Mouse (Mus musculus) embryonic facial prominence, embryonic 13.5 days (tissue): ENCODE data around the gene Zfp462. TPM values are rescaled to one million over a fixed set of nuclear protein-coding genes. Genes with fewer than 3 reads are reported as not detected.
A peak's percentile ranks its signal among the peaks of the same experiment; 100 is the strongest.

Experiments
- ATAC-seq: fragments of 200-750 bp; cut with Nextera tagmentation; 2 replicates; pipeline ENCODE4 v1.8.0; 2017; ENCODE audit warnings: low read depth; ENCODE audit not compliant: insufficient number of reproducible peaks, insufficient read depth, low FRiP score, low TSS enrichment
- H3K27ac ChIP-seq: fragments of 300-500 bp; sonication (generic); 2 replicates; pipeline ENCODE4 v1.5.1; 2015; ENCODE audit warnings: moderate library complexity, mild to moderate bottlenecking, inconsistent platforms
- H3K27me3 ChIP-seq: fragments of 300-500 bp; sonication (generic); 2 replicates; pipeline ENCODE4 v1.6.1; 2015; ENCODE audit warnings: mild to moderate bottlenecking, inconsistent platforms
- H3K36me3 ChIP-seq: fragments of 300-500 bp; sonication (generic); 2 replicates; pipeline ENCODE4 v1.6.1; 2015; ENCODE audit warnings: mild to moderate bottlenecking, inconsistent platforms
- H3K4me1 ChIP-seq: fragments of 300-500 bp; sonication (generic); 2 replicates; pipeline ENCODE4 v1.6.1; 2015; ENCODE audit warnings: inconsistent platforms
- H3K4me2 ChIP-seq: fragments of 300-500 bp; sonication (generic); 2 replicates; pipeline ENCODE4 v1.6.1; 2015; ENCODE audit warnings: moderate library complexity, mild to moderate bottlenecking, inconsistent platforms
- H3K4me3 ChIP-seq: fragments of 300-500 bp; sonication (generic); 2 replicates; pipeline ENCODE4 v1.5.1; 2015; ENCODE audit warnings: mild to moderate bottlenecking, inconsistent platforms
- H3K9ac ChIP-seq: fragments of 300-500 bp; sonication (generic); 2 replicates; pipeline ENCODE4 v1.6.1; 2015; ENCODE audit warnings: mild to moderate bottlenecking, inconsistent platforms
- H3K9me3 ChIP-seq: fragments of 300-500 bp; sonication (generic); 2 replicates; pipeline ENCODE4 v1.6.1; 2016; ENCODE audit warnings: inconsistent platforms
- WGBS: fragments of 180-500 bp; shearing (Covaris S2); methylation state at CpG from one replicate; pipeline ENCODE4 v1.1.7; 2015; ENCODE audit warnings: mixed read lengths; 5-methylcytosine and 5-hydroxymethylcytosine counted together
- polyA plus RNA-seq: library from polyadenylated mRNA; unstranded; fragments of >200 nt; fragmentation: Nextera tagmentation; extraction: Ambion mirVana; gene quantifications from 2 replicates; pipeline ENCODE4 v1.2.1, GENCODE M21; 2015

Zfp462 gene
- polyA plus RNA-seq, 1 experiment from 2014 or later, result 9.0 TPM

DNA sequence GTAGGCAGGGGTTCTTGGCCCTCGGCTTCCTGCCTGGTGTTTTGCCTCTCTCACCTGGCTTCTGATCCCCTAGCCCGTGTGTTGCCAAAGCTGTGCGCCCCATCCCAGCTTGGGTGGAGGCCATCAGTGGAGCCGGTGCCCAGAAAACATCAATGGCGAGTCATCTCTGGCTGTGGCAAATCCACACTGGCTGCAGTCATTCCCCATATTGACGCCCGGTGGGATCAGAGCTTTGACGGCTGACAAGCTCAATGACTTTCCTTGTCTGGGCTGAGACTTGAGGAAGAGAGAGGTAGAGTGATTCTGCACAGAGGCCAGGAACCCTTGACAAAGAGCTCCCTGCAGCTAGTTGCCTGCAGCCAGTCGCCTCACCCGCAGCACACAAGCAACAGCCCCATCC is 107.8 kb downstream of the Zfp462 start:
- H3K4me3 ChIP-seq, result no peak overlapping the region
- H3K27me3 ChIP-seq, result no peaks in the 10 kb centered on the region
- H3K4me1 ChIP-seq, result peaks cover 7% of the 10 kb centered on the region
- H3K9me3 ChIP-seq, result no peaks in the 10 kb centered on the region
- no peak overlapping the region for H3K9ac ChIP-seq
- WGBS, result 87% methylated on average over 10 of the region's 10 CpGs
- H3K4me2 ChIP-seq, result no peak overlapping the region
- ATAC-seq, result no peak
- H3K36me3 ChIP-seq, result peaks cover 75% of the 10 kb centered on the region
- H3K27ac ChIP-seq, result no peak overlapping the region

DNA sequence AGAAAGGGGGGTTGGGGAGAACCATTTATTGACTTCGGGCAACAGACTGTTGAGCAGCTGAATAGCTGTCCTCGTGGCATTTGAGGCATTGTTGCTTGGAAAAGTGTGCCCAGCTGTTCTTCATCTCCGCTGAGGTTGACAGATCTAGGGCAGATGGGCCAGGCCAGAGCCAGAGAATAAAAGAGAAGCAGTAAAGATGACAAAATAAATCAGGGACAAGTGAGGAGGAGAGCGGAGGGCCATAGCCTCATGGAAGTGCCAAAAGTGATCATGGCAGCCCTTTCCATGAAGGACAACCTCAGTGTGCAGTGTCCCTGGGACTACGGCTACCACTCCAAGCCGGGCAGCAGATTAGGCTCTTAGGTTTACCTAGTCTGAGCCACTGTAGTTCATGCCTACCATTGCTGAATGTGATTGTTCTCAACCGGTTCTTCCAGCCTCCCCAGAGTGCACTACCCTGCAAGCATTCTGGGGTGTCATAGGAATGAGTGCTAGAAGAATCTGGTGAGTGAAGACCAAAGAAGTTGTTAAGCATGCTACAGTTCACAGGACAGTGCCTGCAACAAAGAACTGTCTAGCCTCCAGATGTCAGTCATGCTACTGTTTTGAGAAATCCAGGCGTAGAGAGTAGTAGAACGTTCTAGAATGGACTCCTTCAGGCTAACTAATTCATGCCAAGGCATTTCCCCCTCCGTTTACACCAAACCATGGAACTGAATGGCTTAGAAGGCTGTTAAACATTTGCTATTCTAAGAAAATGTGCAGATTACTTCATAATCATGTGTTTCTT is 113.0 kb downstream of the Zfp462 start:
- 75% methylated on average over 10 of the region's 10 CpGs for WGBS
- Histone ChIP-seq H3K27me3 (no peaks in the 10 kb centered on the region), H3K36me3 (peaks cover 62% of the 10 kb centered on the region), H3K4me2 (no peak overlapping the region), H3K9me3 (no peaks in the 10 kb centered on the region), H3K9ac (no peak overlapping the region), H3K4me1 (peaks cover 13% of the 10 kb centered on the region), H3K4me3 (no peak overlapping the region), H3K27ac (peak overlapping the region; percentile 44; the same call in 1 of the 2 replicates)
- ATAC-seq, result no peak

DNA sequence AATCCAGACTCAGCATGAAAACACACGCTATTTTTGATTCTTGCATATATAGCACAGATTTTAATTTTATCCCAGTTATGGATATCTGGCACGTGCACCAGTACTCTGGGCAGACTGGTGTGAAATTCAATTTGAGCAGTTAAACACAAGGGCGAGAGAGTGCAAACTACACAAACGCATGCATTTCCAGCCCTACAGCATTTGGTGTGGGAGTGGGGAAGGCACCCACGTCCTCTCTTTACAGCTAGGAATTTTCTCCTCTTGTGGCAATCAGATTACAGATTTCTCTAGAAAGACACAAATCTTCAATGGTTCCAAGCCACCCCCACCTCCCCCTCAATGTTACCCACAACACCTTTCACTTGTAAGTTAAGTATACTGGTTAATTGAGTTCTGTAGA is 114.1 kb downstream of the Zfp462 start:
- Histone ChIP-seq H3K4me1 (peaks cover 13% of the 10 kb centered on the region), H3K27me3 (no peaks in the 10 kb centered on the region), H3K27ac (no peak overlapping the region; the same call in 1 of the 2 replicates), H3K4me3 (no peak overlapping the region), H3K9ac (no peak overlapping the region), H3K36me3 (peaks cover 59% of the 10 kb centered on the region), H3K4me2 (no peak overlapping the region), H3K9me3 (no peaks in the 10 kb centered on the region)
- 61% methylated on average over 5 of the region's 5 CpGs for WGBS
- ATAC-seq, result no peak

DNA sequence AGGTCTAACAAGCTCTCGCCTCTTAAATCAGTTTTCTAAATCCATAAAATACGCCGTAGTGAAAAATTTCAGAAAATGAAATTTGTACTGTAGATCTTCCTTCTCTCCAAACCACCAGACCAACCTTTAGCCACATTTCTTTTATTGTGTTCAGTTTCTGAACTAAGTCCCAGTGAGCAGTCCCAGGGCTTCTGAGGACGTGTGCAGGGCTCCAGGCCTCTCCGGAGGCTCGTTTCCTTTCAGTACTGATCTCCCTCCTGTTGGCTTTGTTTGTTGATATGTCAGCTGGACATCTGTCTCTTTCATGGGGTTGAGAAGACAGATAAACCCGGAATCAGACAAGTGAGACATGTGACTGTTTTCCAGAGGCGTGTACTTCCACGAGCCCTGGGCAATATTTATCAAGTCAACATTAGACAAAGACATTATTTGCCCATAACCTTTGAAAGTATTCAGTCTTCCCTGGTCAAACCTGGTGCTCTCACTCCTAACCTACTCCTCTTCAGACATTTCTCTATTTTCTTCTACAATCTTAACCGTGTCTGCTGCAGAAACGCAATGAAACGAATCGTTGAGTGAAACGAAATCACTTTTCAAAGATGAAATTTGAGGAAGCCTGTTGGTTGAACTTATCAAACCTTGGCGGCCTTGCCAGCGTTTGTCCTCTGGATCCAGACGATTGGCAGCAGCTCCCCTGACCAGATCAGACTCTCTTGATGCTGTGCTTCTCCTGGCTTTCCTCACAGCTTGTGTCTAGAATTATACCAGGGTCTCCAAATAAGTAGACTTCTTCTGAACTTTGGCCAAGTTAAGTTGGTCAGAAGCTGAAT is 121.7 kb downstream of the Zfp462 start:
- Histone ChIP-seq H3K4me1 (no peaks in the 10 kb centered on the region), H3K36me3 (peaks cover 49% of the 10 kb centered on the region), H3K4me2 (no peak overlapping the region), H3K4me3 (no peak overlapping the region), H3K9me3 (no peaks in the 10 kb centered on the region), H3K9ac (no peak overlapping the region), H3K27me3 (no peaks in the 10 kb centered on the region), H3K27ac (no peak overlapping the region)
- ATAC-seq, result no peak
- 76% methylated on average over 17 of the region's 17 CpGs for WGBS

DNA sequence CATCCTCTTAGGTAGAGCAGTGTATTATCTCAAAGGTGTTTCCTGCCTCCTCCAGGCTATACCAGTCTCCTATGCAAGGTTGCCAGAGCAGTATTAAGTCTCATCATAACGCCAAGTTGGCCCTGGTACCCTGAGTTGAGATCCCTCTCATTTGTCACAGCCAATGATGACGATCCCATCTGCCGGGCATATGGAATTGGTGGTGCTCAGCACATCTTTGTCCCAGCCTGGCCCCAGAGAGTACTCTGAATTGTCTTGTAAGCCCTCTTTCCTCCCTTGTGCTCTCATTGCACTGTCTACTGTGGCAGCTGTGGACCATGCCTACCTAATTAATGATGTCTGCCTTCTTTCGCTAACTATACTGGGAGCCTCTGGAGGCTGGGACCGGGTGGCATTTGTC is 126.7 kb downstream of the Zfp462 start:
- 81% methylated on average over 5 of the region's 5 CpGs for WGBS
- peaks cover 74% of the 10 kb centered on the region for H3K36me3 ChIP-seq
- ATAC-seq, result no peak

DNA sequence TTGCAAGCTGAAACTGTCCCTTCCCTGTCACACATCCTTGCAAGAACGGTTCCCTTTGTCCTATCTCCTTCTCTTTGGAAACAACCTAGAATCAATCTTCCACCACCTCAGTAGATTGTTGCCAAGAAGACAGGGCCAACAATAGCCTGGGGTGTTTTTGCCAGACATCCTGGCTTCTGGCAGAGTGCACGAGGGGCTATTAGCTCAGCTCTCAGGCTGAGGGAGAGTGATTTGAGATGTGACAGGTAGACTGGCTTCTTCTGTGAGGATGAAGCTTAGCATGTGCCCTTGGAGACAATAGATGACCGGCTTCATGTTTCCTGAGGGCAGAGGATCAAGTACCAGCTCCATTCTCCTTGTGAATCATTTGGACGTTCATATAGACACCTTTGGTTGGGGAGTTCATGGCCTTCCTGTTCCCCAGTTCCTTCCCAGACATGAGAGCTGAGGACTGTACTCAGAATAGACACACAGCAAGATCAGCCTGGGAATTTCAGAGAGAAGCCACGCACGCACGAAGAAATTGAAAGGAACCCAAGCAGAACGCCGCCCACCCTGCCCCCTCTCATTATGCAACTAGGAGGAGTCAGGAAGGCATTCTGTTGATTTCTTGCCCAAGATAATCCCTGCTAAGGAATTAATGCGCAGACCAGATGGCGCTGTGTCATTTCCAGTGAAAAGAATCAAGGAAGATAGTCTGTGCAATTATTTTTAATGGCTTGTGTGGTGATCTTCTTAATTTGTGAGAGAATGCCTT is 132.5 kb downstream of the Zfp462 start:
- H3K4me3 ChIP-seq, result no peak overlapping the region
- WGBS, result 52% methylated on average over 11 of the region's 11 CpGs
- H3K27ac ChIP-seq, result peak overlapping the region; percentile 39

More for the DNA sequence above, 126.7 kb downstream of the Zfp462 start:
- no peaks in the 10 kb centered on the region for H3K9me3 ChIP-seq
- no peaks in the 10 kb centered on the region for H3K27me3 ChIP-seq
- no peak overlapping the region for H3K4me2 ChIP-seq
- no peak overlapping the region for H3K27ac ChIP-seq
- H3K4me3 ChIP-seq, result no peak overlapping the region
- H3K9ac ChIP-seq, result no peak overlapping the region
- H3K4me1 ChIP-seq, result peaks cover 3% of the 10 kb centered on the region; the same call in 1 of the 2 replicates

DNA sequence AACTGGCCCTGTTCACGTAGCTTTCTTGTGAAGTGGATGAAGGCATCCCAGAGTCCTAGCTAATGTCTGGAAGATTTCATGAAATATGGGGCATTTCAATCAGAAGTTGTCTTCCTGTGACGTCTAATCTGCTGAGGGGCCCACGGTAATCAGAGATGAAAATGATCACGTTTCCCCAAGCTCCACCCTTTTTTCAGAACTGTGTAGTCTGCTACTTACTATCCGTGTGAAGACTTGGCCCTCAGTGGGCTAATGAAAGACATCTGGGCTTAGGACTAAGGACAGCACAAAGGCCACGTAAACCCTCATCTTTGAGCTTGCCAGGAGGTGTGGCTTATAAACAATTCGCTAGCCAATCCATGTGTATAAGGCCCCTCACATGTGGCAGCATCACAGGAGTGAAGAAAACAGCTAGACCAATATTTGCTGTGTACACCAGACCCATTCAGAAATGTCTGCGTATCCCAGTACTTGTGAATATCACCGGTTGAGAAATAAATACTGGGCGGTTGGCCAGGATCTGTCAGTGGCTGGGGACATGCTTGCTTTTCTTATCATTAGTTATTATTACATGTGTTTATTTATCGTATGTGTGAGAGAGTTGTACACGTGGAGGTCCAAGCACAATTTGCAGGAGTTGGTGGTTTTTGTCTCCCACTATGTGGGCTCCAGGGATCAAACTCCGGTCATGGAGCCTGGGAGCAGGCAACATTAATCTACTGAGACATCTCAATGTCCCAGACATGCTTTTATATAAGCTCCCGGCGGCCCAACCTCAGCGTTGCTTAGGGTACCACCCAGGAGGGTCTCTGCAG is 133.3 kb downstream of the Zfp462 start:
- H3K9me3 ChIP-seq, result no peaks in the 10 kb centered on the region
- H3K9ac ChIP-seq, result no peak overlapping the region
- peaks cover 74% of the 10 kb centered on the region for H3K36me3 ChIP-seq
- H3K27me3 ChIP-seq, result no peaks in the 10 kb centered on the region
- no peak overlapping the region for H3K4me2 ChIP-seq
- 63% methylated on average over 16 of the region's 16 CpGs for WGBS
- no peak for ATAC-seq
- H3K27ac ChIP-seq, result 0 out of 2 replicates have a peak overlapping the region, but pooled peaks have one; percentile 8
- H3K4me1 ChIP-seq, result peaks cover 19% of the 10 kb centered on the region
- H3K4me3 ChIP-seq, result no peak overlapping the region

More for the DNA sequence above, 132.5 kb downstream of the Zfp462 start:
- peaks cover 19% of the 10 kb centered on the region for H3K4me1 ChIP-seq
- peaks cover 81% of the 10 kb centered on the region for H3K36me3 ChIP-seq
- no peaks in the 10 kb centered on the region for H3K27me3 ChIP-seq
- no peak overlapping the region for H3K4me2 ChIP-seq
- H3K9ac ChIP-seq, result no peak overlapping the region
- ATAC-seq, result 0 out of 2 replicates have a peak, but pooled peaks have one; percentile 15
- H3K9me3 ChIP-seq, result no peaks in the 10 kb centered on the region

DNA sequence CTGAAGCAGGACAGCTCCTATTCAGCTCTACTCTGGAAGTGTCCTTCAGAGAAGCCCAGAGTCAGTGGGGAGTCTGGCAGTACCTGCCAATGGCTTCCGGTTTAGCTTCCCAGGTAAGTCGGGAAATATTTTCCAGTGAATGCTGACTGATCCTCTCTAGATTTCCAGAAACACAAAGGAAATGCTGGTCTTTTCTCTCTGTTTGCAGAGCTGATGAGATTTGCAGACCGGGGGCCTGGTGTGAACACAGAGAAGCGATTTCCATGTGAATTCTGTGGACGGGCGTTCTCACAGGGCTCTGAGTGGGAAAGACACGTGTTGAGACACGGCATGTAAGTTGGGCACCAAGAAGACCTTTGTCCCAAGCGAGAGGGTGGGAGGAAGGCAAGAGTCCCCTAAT is 134.2 kb downstream of the Zfp462 start:
- H3K4me2 ChIP-seq, result no peak overlapping the region
- H3K4me1 ChIP-seq, result peaks cover 19% of the 10 kb centered on the region
- no peaks in the 10 kb centered on the region for H3K27me3 ChIP-seq
- no peaks in the 10 kb centered on the region for H3K9me3 ChIP-seq
- no peak overlapping the region for H3K27ac ChIP-seq
- 92% methylated on average over 9 of the region's 9 CpGs for WGBS
- no peak for ATAC-seq
- peaks cover 71% of the 10 kb centered on the region for H3K36me3 ChIP-seq
- no peak overlapping the region for H3K4me3 ChIP-seq
- no peak overlapping the region for H3K9ac ChIP-seq

DNA sequence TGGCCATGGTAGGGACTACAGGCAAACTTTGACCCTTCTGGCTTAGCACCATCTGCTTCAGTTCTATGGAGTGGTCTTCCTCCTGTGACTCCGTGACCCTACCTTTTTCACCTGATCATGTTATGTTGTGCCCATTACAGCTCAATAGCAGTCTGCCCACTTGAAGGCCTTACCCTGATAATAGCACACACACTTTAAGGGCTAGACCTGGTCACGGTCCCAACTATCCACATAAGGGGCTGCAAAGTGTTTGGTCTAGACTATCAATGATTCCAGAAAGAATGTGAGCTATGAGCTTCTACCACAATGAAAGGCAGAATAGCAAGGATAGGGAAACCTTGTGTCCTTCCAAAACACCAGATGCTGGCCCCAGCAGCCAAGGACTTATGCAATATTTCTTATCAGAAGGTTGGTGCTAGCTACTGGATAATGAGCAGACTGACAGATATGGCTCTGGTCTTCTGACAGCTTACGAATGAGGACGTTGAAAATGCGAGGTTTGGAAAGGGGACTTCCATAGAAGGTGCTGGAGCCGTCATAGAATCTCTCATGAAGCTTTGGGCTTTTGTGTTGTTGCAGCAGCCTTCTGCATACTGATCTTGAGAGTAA is 139.3 kb downstream of the Zfp462 start:
- Histone ChIP-seq H3K4me3 (no peak overlapping the region), H3K4me1 (peaks cover 8% of the 10 kb centered on the region), H3K36me3 (peaks cover 34% of the 10 kb centered on the region), H3K9ac (no peak overlapping the region), H3K4me2 (no peak overlapping the region), H3K27ac (no peak overlapping the region), H3K27me3 (no peaks in the 10 kb centered on the region), H3K9me3 (no peaks in the 10 kb centered on the region)
- WGBS, result 92% methylated on average over 6 of the region's 6 CpGs
- no peak for ATAC-seq

DNA sequence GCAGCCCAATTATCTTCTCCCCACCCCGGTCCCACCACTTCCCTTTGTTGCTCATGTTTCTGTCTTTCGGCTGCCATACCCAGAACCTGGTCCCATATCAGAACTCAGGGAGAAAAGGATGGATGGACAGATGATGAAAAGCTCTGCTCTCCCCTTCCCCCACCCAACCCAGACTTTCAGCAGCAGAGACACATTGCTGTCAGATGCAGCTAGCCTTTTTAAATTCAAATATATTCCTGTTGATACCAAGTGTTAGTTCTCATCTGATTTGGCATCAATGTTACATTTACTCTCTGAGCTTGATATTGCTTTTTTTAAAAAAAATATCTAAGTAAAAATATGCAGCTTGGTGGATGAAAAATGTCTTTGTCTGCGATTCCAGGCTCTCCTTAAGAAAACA is 143.3 kb downstream of the Zfp462 start:
- Histone ChIP-seq H3K27ac (no peak overlapping the region), H3K4me2 (no peak overlapping the region), H3K9me3 (no peaks in the 10 kb centered on the region), H3K4me1 (peaks cover 19% of the 10 kb centered on the region), H3K27me3 (no peaks in the 10 kb centered on the region), H3K4me3 (no peak overlapping the region), H3K9ac (no peak overlapping the region), H3K36me3 (peaks cover 10% of the 10 kb centered on the region)
- no peak for ATAC-seq
- WGBS, result 82% methylated on average over 3 of the region's 3 CpGs
